Mouse (Mus musculus): ENCODE results near the gene Aurkaip1. TPM values are rescaled to one million over a fixed set of nuclear protein-coding genes. Genes with fewer than 3 reads are reported as not detected.

Aurkaip1 gene
- total RNA-seq, 2 experiments from 2014 or later = 79.5 to 82.6 TPM

GRCm38 (mm10) chr4:155849792-155850451, 18.9 kb downstream of the Aurkaip1 start:
- no peak for DNase-seq (ENCODE audit: low spot score)

- DNase-seq (ENCODE audit: low spot score) = no peak
Measured at GRCm38 (mm10) chr4:155851368-155851767, 20.3 kb downstream of the Aurkaip1 start.

GRCm38 (mm10) chr4:155851951-155852411, 20.9 kb downstream of the Aurkaip1 start:
- no peak for DNase-seq (ENCODE audit: low spot score)

- no peak for DNase-seq (ENCODE audit: low spot score)
Measured at GRCm38 (mm10) chr4:155853421-155853820, 22.3 kb downstream of the Aurkaip1 start.

GRCm38 (mm10) chr4:155854991-155855390, 23.9 kb downstream of the Aurkaip1 start:
- no peak for DNase-seq (ENCODE audit: low spot score)

GRCm38 (mm10) chr4:155856071-155856470, 25.0 kb downstream of the Aurkaip1 start:
- no peak for DNase-seq (ENCODE audit: low spot score)

- DNase-seq (ENCODE audit: low spot score) = no peak
Measured at GRCm38 (mm10) chr4:155856881-155857280, 25.8 kb downstream of the Aurkaip1 start.

- DNase-seq (ENCODE audit: low spot score) = no peak
Measured at GRCm38 (mm10) chr4:155859318-155859717, 28.2 kb downstream of the Aurkaip1 start.

- DNase-seq (ENCODE audit: low spot score) = no peak
Measured at GRCm38 (mm10) chr4:155861787-155862186, 30.7 kb downstream of the Aurkaip1 start.

GRCm38 (mm10) chr4:155863001-155863400, 31.9 kb downstream of the Aurkaip1 start, which contains the start of gene Tas1r3:
Gene Tas1r3, minus strand, starts transcription at chr4:155863362.
- no peak for DNase-seq (ENCODE audit: low spot score)

- DNase-seq (ENCODE audit: low spot score) = no peak
Measured at GRCm38 (mm10) chr4:155868614-155869298, 37.7 kb downstream of the Aurkaip1 start.

GRCm38 (mm10) chr4:155869317-155870033, 38.4 kb downstream of the Aurkaip1 start, which contains the start of the genes Cptp and Ints11:
Gene Cptp, minus strand, starts transcription at chr4:155869440.
Gene Ints11, plus strand, starts transcription at chr4:155869546.
- DNase-seq (ENCODE audit: low spot score) = peak; percentile 96

GRCm38 (mm10) chr4:155871404-155871803, 40.3 kb downstream of the Aurkaip1 start:
- DNase-seq (ENCODE audit: low spot score) = no peak

Small RNA genes within 50 kb of the gene (microRNA-seq; reads per million reads assigned to microRNA genes)
- gene Gm27743 = not detected

Other genes with a start within 250 kb of the Aurkaip1 start
- 1 to 10 TPM; 3.8 to 4.4 TPM for gene Slc35e2, start 229.9 kb upstream of the Aurkaip1 start, total RNA-seq (2021)
- 10 to 100 TPM; 29.4 to 30.4 TPM for gene Cdk11b, start 206.4 kb upstream of the Aurkaip1 start, total RNA-seq (2021)
- gene Gm10563, start 185.9 kb upstream of the Aurkaip1 start, total RNA-seq (2021) = not detected
- gene Mmp23, start 177.9 kb upstream of the Aurkaip1 start, total RNA-seq (2021) = 1 to 10 TPM in 1 of 2 experiments, under 1 TPM in 1; 0.53 to 1.8 TPM
- 10 to 100 TPM; 16.1 to 16.8 TPM for gene Mib2, start 162.1 kb upstream of the Aurkaip1 start, total RNA-seq (2021)
- gene Fndc10, start 136.9 kb upstream of the Aurkaip1 start, total RNA-seq (2021) = 1 to 10 TPM in 1 of 2 experiments, under 1 TPM in 1; 0.89 to 1.4 TPM
- gene Ssu72, start 126.5 kb upstream of the Aurkaip1 start, total RNA-seq (2021) = 10 to 100 TPM; 40.7 to 45.6 TPM
- gene Tmem240, start 96.5 kb upstream of the Aurkaip1 start, total RNA-seq (2021) = under 1 TPM; 0.07 to 0.25 TPM
- 10 to 100 TPM; 25.0 to 28.1 TPM for gene Atad3a, start 70.2 kb upstream of the Aurkaip1 start, total RNA-seq (2021)
- gene Vwa1, start 56.6 kb upstream of the Aurkaip1 start, total RNA-seq (2021) = 1 to 10 TPM; 5.3 to 9.7 TPM
- under 1 TPM; 0.39 to 0.47 TPM for gene Tmem88b, start 45.4 kb upstream of the Aurkaip1 start, total RNA-seq (2021)
- gene Ankrd65, start 40.8 kb upstream of the Aurkaip1 start, total RNA-seq (2021) = not detected
- gene Mrpl20, start 28.4 kb upstream of the Aurkaip1 start, total RNA-seq (2021) = 10 to 100 TPM; 50.3 to 54.0 TPM
- gene Ccnl2, start 18.8 kb upstream of the Aurkaip1 start, total RNA-seq (2021) = 10 to 100 TPM; 15.4 to 18.3 TPM
- gene Mxra8, start 8.4 kb downstream of the Aurkaip1 start, total RNA-seq (2021) = 10 to 100 TPM; 25.0 to 29.7 TPM
- gene Dvl1, start 16.1 kb downstream of the Aurkaip1 start, total RNA-seq (2021) = 100 to 1,000 TPM; 104 to 106 TPM
- under 1 TPM; 0.09 to 0.12 TPM for gene Tas1r3, start 32.1 kb downstream of the Aurkaip1 start, total RNA-seq (2021)
- gene Cptp, start 38.2 kb downstream of the Aurkaip1 start, total RNA-seq (2021) = 10 to 100 TPM; 13.0 to 16.2 TPM
- gene Ints11, start 38.3 kb downstream of the Aurkaip1 start, total RNA-seq (2021) = 10 to 100 TPM; 13.9 to 14.0 TPM
- gene Pusl1, start 60.5 kb downstream of the Aurkaip1 start, total RNA-seq (2021) = 10 to 100 TPM; 11.2 to 13.2 TPM
- gene Acap3, start 60.5 kb downstream of the Aurkaip1 start, total RNA-seq (2021) = 1 to 10 TPM; 6.6 to 7.3 TPM
- gene Ube2j2, start 112.6 kb downstream of the Aurkaip1 start, total RNA-seq (2021) = 10 to 100 TPM; 62.3 to 66.4 TPM
- 10 to 100 TPM; 16.9 to 19.7 TPM for gene C1qtnf12, start 131.0 kb downstream of the Aurkaip1 start, total RNA-seq (2021)
- gene B3galt6, start 161.4 kb downstream of the Aurkaip1 start, total RNA-seq (2021) = 1 to 10 TPM; 1.3 TPM
- 10 to 100 TPM; 77.2 to 85.0 TPM for gene Sdf4, start 161.6 kb downstream of the Aurkaip1 start, total RNA-seq (2021)
- gene Tnfrsf4, start 182.6 kb downstream of the Aurkaip1 start, total RNA-seq (2021) = 1 to 10 TPM; 1.2 to 1.3 TPM
- gene Tnfrsf18, start 194.9 kb downstream of the Aurkaip1 start, total RNA-seq (2021) = not detected
- not detected for gene Ttll10, start 228.1 kb downstream of the Aurkaip1 start, total RNA-seq (2021)